In the genomic region with DNA sequence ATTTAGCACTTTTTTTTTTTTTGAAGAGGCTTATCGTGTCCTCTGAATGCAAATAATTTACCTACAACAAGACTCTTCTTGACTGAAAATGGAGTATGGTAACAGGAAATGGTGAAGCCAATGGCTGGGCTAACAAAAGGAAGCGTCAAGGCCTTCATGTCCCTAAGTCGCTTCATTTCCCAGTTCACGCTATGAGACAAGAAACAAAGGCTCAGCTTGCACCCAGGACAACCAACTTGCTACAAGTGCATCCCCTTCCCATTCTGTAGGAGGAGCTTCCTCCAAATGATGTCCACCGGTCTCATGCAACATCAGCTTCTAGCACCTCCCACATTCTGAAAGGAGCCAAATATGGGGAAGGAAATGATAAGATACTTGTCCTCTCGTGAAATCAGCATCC, we compare ENCODE assay signal across 14 mouse cellular contexts.
DNase-seq lines count a peak whose midpoint lies in the region; ATAC-seq and TF ChIP-seq lines count a peak whose summit lies in the region.
"Had no signal": no experiment of that assay in that cellular context is flagged by ENCODE, and none has a peak within 500 bp of the region (broad histone marks: within the 10 kb centered on the region; RNA-seq: fewer than 3 reads in every experiment).

No protein-coding gene starts in this region.

- peak overlapping the region; percentile 97; the same call in 1 of the 2 replicates for H3K4me3 ChIP-seq in cortical plate, adult 2 months (ENCODE audit: insufficient read depth, low read length)
- H3K4me3 ChIP-seq in embryonic facial prominence, embryonic 14.5 days (ENCODE audit: low read depth, low read length), result no peak overlapping the region
- H3K4me3 ChIP-seq in hindbrain, embryonic 14.5 days (replicated peaks; ENCODE audit: low read length), result peak overlapping the region; percentile 80
- H3K4me3 ChIP-seq in midbrain, embryonic 14.5 days (replicated peaks; ENCODE audit: low read depth, low read length), result peak overlapping the region; percentile 89
- H3K4me3 ChIP-seq: erythroblast, embryonic 14.5 days had no signal

- no peak for ATAC-seq in embryonic facial prominence, embryonic 14.5 days (ENCODE audit: low read depth)
- ATAC-seq in hindbrain, embryonic 14.5 days (ENCODE audit: low FRiP score), result no peak
- no peak for ATAC-seq in midbrain, embryonic 14.5 days (ENCODE audit: low FRiP score, low TSS enrichment)
- ATAC-seq in erythroblast, adult 5-6 weeks (replicated peaks; ENCODE audit: low FRiP score, poor library complexity, severe bottlenecking), result no peak
- ATAC-seq in monocyte, adult 5-6 weeks (replicated peaks; ENCODE audit: insufficient number of reproducible peaks, low FRiP score, low TSS enrichment, poor library complexity, severe bottlenecking), result no peak
- ATAC-seq: CD4-positive, CD25-positive, alpha-beta regulatory T cell, adult 4 months had no signal

- no peaks in the 10 kb centered on the region for H3K36me3 ChIP-seq in embryonic facial prominence, embryonic 14.5 days (ENCODE audit: control insufficient read depth, insufficient read depth, low read length)
- H3K36me3 ChIP-seq in hindbrain, embryonic 14.5 days (replicated peaks; ENCODE audit: control insufficient read depth, insufficient read depth), result no peaks in the 10 kb centered on the region
- H3K36me3 ChIP-seq in midbrain, embryonic 14.5 days (ENCODE audit: control insufficient read depth, insufficient read depth, low read length), result no peaks in the 10 kb centered on the region

- H3K9ac ChIP-seq in embryonic facial prominence, embryonic 14.5 days (ENCODE audit: low read depth, low read length), result no peak overlapping the region
- H3K9ac ChIP-seq in hindbrain, embryonic 14.5 days, result peak overlapping the region; percentile 99
- peak overlapping the region; percentile 100 for H3K9ac ChIP-seq in midbrain, embryonic 14.5 days (replicated peaks; ENCODE audit: low read length)
- H3K9ac ChIP-seq: liver, embryonic 14.5 days had no signal

- TF ChIP-seq CTCF in cortical plate, adult 2 months (IDR thresholded peaks at IDR 0.05; ENCODE audit: extremely low read depth, insufficient read depth, low read length), result no peak

- H3K4me1 ChIP-seq in cortical plate, adult 2 months (ENCODE audit: control insufficient read depth, insufficient read depth, low read length), result peaks cover 8% of the 10 kb centered on the region
- peaks cover 20% of the 10 kb centered on the region; the same call in 1 of the 2 replicates for H3K4me1 ChIP-seq in embryonic facial prominence, embryonic 14.5 days (ENCODE audit: control insufficient read depth, insufficient read depth, low read length)
- H3K4me1 ChIP-seq in hindbrain, embryonic 14.5 days (replicated peaks; ENCODE audit: control insufficient read depth, insufficient read depth, low read length), result peaks cover 66% of the 10 kb centered on the region
- H3K4me1 ChIP-seq in midbrain, embryonic 14.5 days (ENCODE audit: control insufficient read depth, insufficient read depth, low read length), result peaks cover 61% of the 10 kb centered on the region

- no peak for DNase-seq in embryonic facial prominence, embryonic 14.5 days (ENCODE audit: low spot score)
- DNase-seq in hindbrain, embryonic 14.5 days (ENCODE audit: low spot score), result peak; percentile 44
- DNase-seq in midbrain, embryonic 14.5 days, result peak; percentile 57
- DNase-seq in adrenal gland, postnatal 4 days (ENCODE audit: low spot score in 2 of 2), result no peak
- DNase-seq: adrenal gland, postnatal 14 days; cerebellum, adult 18-20 months; gastrocnemius, postnatal 14 days; kidney, adult 9 months had no signal

- peak overlapping the region; percentile 86 for H3K4me2 ChIP-seq in embryonic facial prominence, embryonic 14.5 days (ENCODE audit: low read depth, low read length)
- H3K4me2 ChIP-seq in hindbrain, embryonic 14.5 days (replicated peaks), result peak overlapping the region; percentile 94
- H3K4me2 ChIP-seq in midbrain, embryonic 14.5 days (ENCODE audit: low read length), result peak overlapping the region; percentile 98

- TF ChIP-seq POLR2A in cortical plate, adult 2 months (IDR thresholded peaks at IDR 0.05; ENCODE audit: extremely low read depth, insufficient read depth, low read length), result no peak

- 81% methylated on average over 6 of the region's 6 CpGs for WGBS in embryonic facial prominence, embryonic 14.5 days
- WGBS in hindbrain, embryonic 14.5 days, result 9% methylated on average over 6 of the region's 6 CpGs
- 12% methylated on average over 6 of the region's 6 CpGs for WGBS in midbrain, embryonic 14.5 days

- H3K27ac ChIP-seq in cortical plate, adult 2 months (ENCODE audit: insufficient read depth, low read length), result no peak overlapping the region
- no peak overlapping the region for H3K27ac ChIP-seq in embryonic facial prominence, embryonic 14.5 days (replicated peaks; ENCODE audit: low read depth, low read length)
- no peak overlapping the region for H3K27ac ChIP-seq in hindbrain, embryonic 14.5 days
- H3K27ac ChIP-seq in midbrain, embryonic 14.5 days (replicated peaks; ENCODE audit: low read depth, low read length), result peak overlapping the region; percentile 99
- H3K27ac ChIP-seq: liver, embryonic 14.5 days had no signal

- no peaks in the 10 kb centered on the region for H3K27me3 ChIP-seq in embryonic facial prominence, embryonic 14.5 days (replicated peaks; ENCODE audit: control insufficient read depth, insufficient read depth, low read length)
- H3K27me3 ChIP-seq in hindbrain, embryonic 14.5 days (ENCODE audit: control insufficient read depth, insufficient read depth, low read length), result no peaks in the 10 kb centered on the region
- H3K27me3 ChIP-seq in midbrain, embryonic 14.5 days (ENCODE audit: control insufficient read depth, insufficient read depth, low read length), result no peaks in the 10 kb centered on the region

- H3K9me3 ChIP-seq in embryonic facial prominence, embryonic 14.5 days (ENCODE audit: control insufficient read depth, low read length), result no peaks in the 10 kb centered on the region
- no peaks in the 10 kb centered on the region for H3K9me3 ChIP-seq in hindbrain, embryonic 14.5 days (ENCODE audit: control insufficient read depth, low read length)
- no peaks in the 10 kb centered on the region for H3K9me3 ChIP-seq in midbrain, embryonic 14.5 days (ENCODE audit: control insufficient read depth, low read length)

Comparison
In these comparisons a context has a peak if more than half of its experiments do, and no peak if none do; other contexts are left out.
1. DNase-seq: peak in hindbrain, embryonic 14.5 days (single experiment) and midbrain, embryonic 14.5 days (single experiment); none in embryonic facial prominence, embryonic 14.5 days (single experiment) and adrenal gland, postnatal 4 days (0 of 2).
2. Peak in every context shown above with its lines, with median percentiles within 50 percentile points of each other: H3K4me2 ChIP-seq.